8 mouse cellular contexts compared by ENCODE assay signal in genomic region chr11:65820877-65821276, GRCm38 (mm10). TPM values are rescaled to one million over a fixed set of nuclear protein-coding genes. Genes with fewer than 3 reads are reported as not detected.
DNase-seq lines count a peak whose midpoint lies in the region; ATAC-seq and TF ChIP-seq lines count a peak whose summit lies in the region.

No protein-coding gene starts in this region.

- H3K27ac ChIP-seq in ES-Bruce4 (ENCODE audit: insufficient read depth, low read length) = no peak overlapping the region
- no peak overlapping the region for H3K27ac ChIP-seq in bone marrow, adult 2 months (ENCODE audit: control insufficient read depth, insufficient read depth, low read depth, low read length, poor library complexity)
- H3K27ac ChIP-seq in forebrain, embryonic 14.5 days (ENCODE audit: low read depth, low read length) = no peak overlapping the region
- no peak overlapping the region for H3K27ac ChIP-seq in midbrain, embryonic 11.5 days (ENCODE audit: low read depth, low read length)

- no peak for TF ChIP-seq EP300 in ES-Bruce4 (IDR thresholded peaks at IDR 0.05; ENCODE audit: insufficient read depth, low read depth, low read length)

- ATAC-seq in forebrain, embryonic 14.5 days = peak; percentile 85
- ATAC-seq in midbrain, embryonic 11.5 days (ENCODE audit: low FRiP score) = peak; percentile 76

- H3K36me3 ChIP-seq in ES-Bruce4 (ENCODE audit: control insufficient read depth, insufficient read depth, low read length, poor library complexity, severe bottlenecking) = no peaks in the 10 kb centered on the region; the same call in 1 of the 2 replicates
- H3K36me3 ChIP-seq in forebrain, embryonic 14.5 days (ENCODE audit: control insufficient read depth, insufficient read depth, low read length) = peaks cover 36% of the 10 kb centered on the region
- peaks cover 3% of the 10 kb centered on the region; the same call in 1 of the 2 replicates for H3K36me3 ChIP-seq in midbrain, embryonic 11.5 days (ENCODE audit: control insufficient read depth, insufficient read depth, low read length)

- H3K9me3 ChIP-seq in ES-Bruce4 (replicated peaks; ENCODE audit: control insufficient read depth, insufficient read depth, low read length, poor library complexity, severe bottlenecking) = no peaks in the 10 kb centered on the region
- no peaks in the 10 kb centered on the region for H3K9me3 ChIP-seq in forebrain, embryonic 14.5 days (replicated peaks; ENCODE audit: control insufficient read depth, low read length)
- H3K9me3 ChIP-seq in midbrain, embryonic 11.5 days (ENCODE audit: control insufficient read depth, low read length) = no peaks in the 10 kb centered on the region

- 19% methylated on average over 7 of the region's 7 CpGs for WGBS in bone marrow, adult 2 months
- WGBS in forebrain, embryonic 14.5 days = 6% methylated on average over 7 of the region's 7 CpGs
- WGBS in midbrain, embryonic 11.5 days = 20% methylated on average over 7 of the region's 7 CpGs

- TF ChIP-seq CTCF in ES-Bruce4 (IDR thresholded peaks at IDR 0.05; ENCODE audit: low read depth, low read length) = peak; percentile 83
- peak; percentile 87 for TF ChIP-seq CTCF in bone marrow, adult 2 months (IDR thresholded peaks at IDR 0.05; ENCODE audit: control insufficient read depth, insufficient read depth, low read length)

- DNase-seq in forebrain, embryonic 14.5 days (ENCODE audit: low spot score) = peak; percentile 91
- peak; percentile 49 for DNase-seq in induced T-regulatory cell, adult 2 months (ENCODE audit: low read depth)
- peak; percentile 23 to 38 for DNase-seq in left cerebral cortex, adult 8-10 months (ENCODE audit: low spot score in 2 of 2)
- DNase-seq in midbrain, embryonic 11.5 days (ENCODE audit: low spot score, missing footprints) = peak; percentile 92
- peak; percentile 12 for DNase-seq in skeletal muscle tissue, adult 2 months (ENCODE audit: low read depth, low spot score)
- peak; percentile 32 to 76 for DNase-seq in urinary bladder, postnatal 4 days (ENCODE audit: low spot score in 2 of 2)

- no peaks in the 10 kb centered on the region for H3K4me1 ChIP-seq in ES-Bruce4 (ENCODE audit: control insufficient read depth, insufficient read depth, low read length)
- H3K4me1 ChIP-seq in bone marrow, adult 2 months (ENCODE audit: control insufficient read depth, insufficient read depth, low read length) = peaks cover 1% of the 10 kb centered on the region; the same call in 1 of the 2 replicates
- peaks cover 3% of the 10 kb centered on the region; the same call in 1 of the 2 replicates for H3K4me1 ChIP-seq in forebrain, embryonic 14.5 days (ENCODE audit: control insufficient read depth, insufficient read depth, low read length)
- peaks cover 2% of the 10 kb centered on the region; the same call in 1 of the 2 replicates for H3K4me1 ChIP-seq in midbrain, embryonic 11.5 days (ENCODE audit: control insufficient read depth, insufficient read depth, low read length)

- no peak overlapping the region for H3K9ac ChIP-seq in ES-Bruce4 (ENCODE audit: low read depth, poor library complexity, severe bottlenecking)
- no peak overlapping the region for H3K9ac ChIP-seq in forebrain, embryonic 14.5 days (ENCODE audit: low read length)
- H3K9ac ChIP-seq in midbrain, embryonic 11.5 days (ENCODE audit: low read length) = no peak overlapping the region

- TF ChIP-seq POLR2A in ES-Bruce4 (IDR thresholded peaks at IDR 0.05; ENCODE audit: insufficient read depth, low read length) = no peak
- TF ChIP-seq POLR2A in bone marrow, adult 2 months (IDR thresholded peaks at IDR 0.05; ENCODE audit: borderline replicate concordance, control insufficient read depth, low read depth, low read length) = no peak

- H3K4me2 ChIP-seq in forebrain, embryonic 14.5 days (ENCODE audit: low read length) = no peak overlapping the region
- no peak overlapping the region for H3K4me2 ChIP-seq in midbrain, embryonic 11.5 days

- H3K4me3 ChIP-seq in ES-Bruce4 (ENCODE audit: low read depth, low read length) = no peak overlapping the region
- H3K4me3 ChIP-seq in bone marrow, adult 2 months (replicated peaks; ENCODE audit: control insufficient read depth, low read depth, low read length) = no peak overlapping the region
- H3K4me3 ChIP-seq in forebrain, embryonic 14.5 days (ENCODE audit: low read depth, low read length) = no peak overlapping the region
- no peak overlapping the region for H3K4me3 ChIP-seq in midbrain, embryonic 11.5 days (ENCODE audit: low read depth, low read length)

- no peaks in the 10 kb centered on the region for H3K27me3 ChIP-seq in ES-Bruce4 (ENCODE audit: control insufficient read depth, insufficient read depth, low read length, poor library complexity, severe bottlenecking)
- no peaks in the 10 kb centered on the region for H3K27me3 ChIP-seq in forebrain, embryonic 14.5 days (replicated peaks; ENCODE audit: control insufficient read depth, insufficient read depth, low read length)
- H3K27me3 ChIP-seq in midbrain, embryonic 11.5 days (ENCODE audit: control insufficient read depth, insufficient read depth, low read length) = no peaks in the 10 kb centered on the region

RNA-seq across cellular contexts. Expression of gene Zkscan6, which starts 13.9 kb away (rescaled TPM):
- polyA plus RNA-seq in ES-Bruce4 (2011; ENCODE audit: insufficient read depth, insufficient read length, low read depth, missing spikeins) = 6.7 TPM in 2 replicates
- polyA plus RNA-seq in bone marrow, adult 2 months (2011; ENCODE audit: insufficient read depth, insufficient read length, low replicate concordance, missing spikeins) = 7.3 and 16.2 TPM in 2 replicates
- 22.3 and 22.7 TPM in 2 replicates for polyA plus RNA-seq in forebrain, embryonic 14.5 days (2014; fragmentation: Nextera tagmentation; extraction: Ambion mirVana)
- 10 to 100 TPM; 11.1 to 12.9 (median 12.5) TPM for total RNA-seq in left cerebral cortex, adult 8-10 months (2022)
- 13.5 and 13.6 TPM in 2 replicates for polyA plus RNA-seq in midbrain, embryonic 11.5 days (2014; fragmentation: Nextera tagmentation; extraction: Ambion mirVana)

RNA-seq across cellular contexts. Expression of gene Map2k4, which starts 32.8 kb away (rescaled TPM):
- polyA plus RNA-seq in ES-Bruce4 (2011; ENCODE audit: insufficient read depth, insufficient read length, low read depth, missing spikeins) = 66.7 and 70.0 TPM in 2 replicates
- polyA plus RNA-seq in bone marrow, adult 2 months (2011; ENCODE audit: insufficient read depth, insufficient read length, low replicate concordance, missing spikeins) = 14.7 and 29.3 TPM in 2 replicates
- 85.2 and 96.7 TPM in 2 replicates for polyA plus RNA-seq in forebrain, embryonic 14.5 days (2014; fragmentation: Nextera tagmentation; extraction: Ambion mirVana)
- total RNA-seq in left cerebral cortex, adult 8-10 months (2022) = 100 to 1,000 TPM; 173 to 191 (median 185) TPM
- 85.2 and 86.8 TPM in 2 replicates for polyA plus RNA-seq in midbrain, embryonic 11.5 days (2014; fragmentation: Nextera tagmentation; extraction: Ambion mirVana)

Comparison
In these comparisons a context has a peak if more than half of its experiments do, and no peak if none do; other contexts are left out.
1. DNase-seq: peak in every context shown above with its lines; median percentile 92 in midbrain, embryonic 11.5 days; 91 in forebrain, embryonic 14.5 days; 54 in urinary bladder, postnatal 4 days; 49 in induced T-regulatory cell, adult 2 months; 30 in left cerebral cortex, adult 8-10 months; 12 in skeletal muscle tissue, adult 2 months.